Mouse (Mus musculus) CD4-positive, CD25-positive, alpha-beta regulatory T cell, adult 4 months (primary cell): ENCODE data around the gene Uroc1. TPM values are rescaled to one million over a fixed set of nuclear protein-coding genes. Genes with fewer than 3 reads are reported as not detected.

Source experiments
- ATAC-seq: one replicate; pipeline ENCODE4 v1.8.0; 2017
- polyA plus RNA-seq, 2 experiments: library from polyadenylated mRNA; unstranded; fragments of 100-300 nt; shearing (Covaris generic); gene quantifications; one replicate each; pipeline ENCODE4 v1.2.1; 2017

The Uroc1 gene
- polyA plus RNA-seq, 2 experiments from 2014 or later, result not detected

- ATAC-seq, result no peak
These were observed 26.4 kb downstream of the Uroc1 start for GRCm38 (mm10) chr6:90359445-90359844.

- ATAC-seq, result no peak
These were observed 27.1 kb downstream of the Uroc1 start for GRCm38 (mm10) chr6:90360024-90360781.

- ATAC-seq, result no peak
These were observed 28.0 kb downstream of the Uroc1 start for GRCm38 (mm10) chr6:90360922-90361614.

GRCm38 (mm10) chr6:90363301-90363700, 30.2 kb downstream of the Uroc1 start:
- ATAC-seq, result no peak

- ATAC-seq, result peak; percentile 92
These were observed 36.1 kb downstream of the Uroc1 start, which contains the start of gene Zxdc for GRCm38 (mm10) chr6:90368976-90369724. Gene Zxdc, plus strand, starts transcription at chr6:90369492.

GRCm38 (mm10) chr6:90369725-90370553, 36.9 kb downstream of the Uroc1 start:
- ATAC-seq, result peak; percentile 65

GRCm38 (mm10) chr6:90374647-90375046, 41.6 kb downstream of the Uroc1 start:
- ATAC-seq, result no peak

- no peak for ATAC-seq
These were observed 44.6 kb downstream of the Uroc1 start for GRCm38 (mm10) chr6:90377708-90378107.

GRCm38 (mm10) chr6:90381465-90381864, 48.4 kb downstream of the Uroc1 start:
- no peak for ATAC-seq

GRCm38 (mm10) chr6:90390629-90391028, 57.5 kb downstream of the Uroc1 start:
- no peak for ATAC-seq

- no peak for ATAC-seq
These were observed 60.9 kb downstream of the Uroc1 start for GRCm38 (mm10) chr6:90393948-90394347.

- no peak for ATAC-seq
These were observed 62.7 kb downstream of the Uroc1 start for GRCm38 (mm10) chr6:90395751-90396150.

- ATAC-seq, result no peak
These were observed 64.2 kb downstream of the Uroc1 start for GRCm38 (mm10) chr6:90397291-90397690.

- no peak for ATAC-seq
These were observed 75.5 kb downstream of the Uroc1 start for GRCm38 (mm10) chr6:90408632-90409031.

GRCm38 (mm10) chr6:90410972-90411371, 77.9 kb downstream of the Uroc1 start:
- no peak for ATAC-seq

GRCm38 (mm10) chr6:90411926-90412325, 78.8 kb downstream of the Uroc1 start:
- no peak for ATAC-seq

Other genes starting within 250 kb of the Uroc1 start
- gene Vmn1r50, start 231.9 kb upstream of the Uroc1 start, polyA plus RNA-seq, result not detected
- gene Vmn1r51, start 210.7 kb upstream of the Uroc1 start, polyA plus RNA-seq, result not detected
- not detected for gene Vmn1r52, start 158.5 kb upstream of the Uroc1 start, polyA plus RNA-seq
- not detected for gene V1ra8, start 130.5 kb upstream of the Uroc1 start, polyA plus RNA-seq
- gene Vmn1r53, start 108.8 kb upstream of the Uroc1 start, polyA plus RNA-seq, result not detected
- gene Vmn1r54, start 87.0 kb upstream of the Uroc1 start, polyA plus RNA-seq, result not detected
- gene BC048671, start 32.1 kb upstream of the Uroc1 start, polyA plus RNA-seq, result not detected
- not detected for gene Chst13, start 8.1 kb upstream of the Uroc1 start, polyA plus RNA-seq
- 1 to 10 TPM; 5.9 to 6.8 TPM for gene Zxdc, start 36.2 kb downstream of the Uroc1 start, polyA plus RNA-seq
- not detected for gene Cfap100, start 95.5 kb downstream of the Uroc1 start, polyA plus RNA-seq
- gene Klf15, start 129.3 kb downstream of the Uroc1 start, polyA plus RNA-seq, result not detected
- gene Aldh1l1, start 153.1 kb downstream of the Uroc1 start, polyA plus RNA-seq, result 1 to 10 TPM; 1.4 to 5.1 TPM